Mouse (Mus musculus) spleen, embryonic (tissue): ENCODE measurements around the gene Cdk4.

Experiments used
- CTCF ChIA-PET: fragments of 350-600 bp; sonication (Branson Sonifier 250); formaldehyde crosslinking; loops from one replicate; lab custom pipeline; 2022; lab: Charles Lee

The Cdk4 gene

GRCm38 (mm10) chr10:127063239-127063872 is at the start of gene Cdk4:
Gene Cdk4, plus strand, starts transcription at chr10:127063534.
- CTCF ChIA-PET = no interaction called here

- CTCF ChIA-PET = interaction anchor here (0.9 kb wide), 1 partner anchor 39 kb away, joined by 5 read pairs; no protein-coding TSS in a partner anchor
Measured at GRCm38 (mm10) chr10:127016488-127016887, 46.8 kb upstream of the Cdk4 start.

- CTCF ChIA-PET = interaction anchor here (0.9 kb wide), 1 partner anchor 39 kb away, joined by 5 read pairs; no protein-coding TSS in a partner anchor
Measured at GRCm38 (mm10) chr10:127017071-127017470, 46.3 kb upstream of the Cdk4 start.

- CTCF ChIA-PET = no interaction called here
Measured at GRCm38 (mm10) chr10:127018422-127018821, 44.9 kb upstream of the Cdk4 start.

- CTCF ChIA-PET = no interaction called here
Measured at GRCm38 (mm10) chr10:127030336-127031296, 32.7 kb upstream of the Cdk4 start, which contains the start of gene Tsfm. Gene Tsfm, minus strand, starts transcription at chr10:127030840.

GRCm38 (mm10) chr10:127033301-127033741 is 30.0 kb upstream of the Cdk4 start:
- CTCF ChIA-PET = no interaction called here

- CTCF ChIA-PET = no interaction called here
Measured at GRCm38 (mm10) chr10:127036273-127036672, 27.1 kb upstream of the Cdk4 start.

- CTCF ChIA-PET = interaction anchor here (0.7 kb wide), 1 partner anchor 8 kb away, joined by 34 read pairs; no protein-coding TSS in a partner anchor
Measured at GRCm38 (mm10) chr10:127037641-127038040, 25.7 kb upstream of the Cdk4 start.

GRCm38 (mm10) chr10:127040569-127041214 is 22.6 kb upstream of the Cdk4 start:
- CTCF ChIA-PET = interaction anchor here (0.5 to 0.7 kb wide), 3 partner anchors 34 to 1871 kb away, joined by 4 to 6 read pairs (median 5); no protein-coding TSS in a partner anchor

- CTCF ChIA-PET = interaction anchor here (0.7 kb wide), 1 partner anchor 66 kb away, joined by 6 read pairs; no protein-coding TSS in a partner anchor
Measured at GRCm38 (mm10) chr10:127041274-127041766, 22.0 kb upstream of the Cdk4 start, which contains the start of the genes Mettl1 and Eef1akmt3. Gene Mettl1, plus strand, starts transcription at chr10:127041414. Gene Eef1akmt3, minus strand, starts transcription at chr10:127041513.

- CTCF ChIA-PET = no interaction called here
Measured at GRCm38 (mm10) chr10:127041774-127042338, 21.5 kb upstream of the Cdk4 start.

GRCm38 (mm10) chr10:127042468-127043115 is 20.7 kb upstream of the Cdk4 start:
- CTCF ChIA-PET = no interaction called here

- CTCF ChIA-PET = no interaction called here
Measured at GRCm38 (mm10) chr10:127043187-127043586, 20.1 kb upstream of the Cdk4 start.

GRCm38 (mm10) chr10:127047954-127048353 is 15.4 kb upstream of the Cdk4 start, which contains the start of gene Cyp27b1:
Gene Cyp27b1, plus strand, starts transcription at chr10:127048250.
- CTCF ChIA-PET = no interaction called here

GRCm38 (mm10) chr10:127048608-127049394 is 14.5 kb upstream of the Cdk4 start:
- CTCF ChIA-PET = no interaction called here

- CTCF ChIA-PET = no interaction called here
Measured at GRCm38 (mm10) chr10:127049395-127050118, 13.8 kb upstream of the Cdk4 start.

- CTCF ChIA-PET = interaction anchor here (0.6 kb wide), 1 partner anchor 1433 kb away, joined by 4 read pairs; no protein-coding TSS in a partner anchor
Measured at GRCm38 (mm10) chr10:127050119-127050474, 13.2 kb upstream of the Cdk4 start.

GRCm38 (mm10) chr10:127054646-127055045 is 8.7 kb upstream of the Cdk4 start:
- CTCF ChIA-PET = no interaction called here

- CTCF ChIA-PET = no interaction called here
Measured at GRCm38 (mm10) chr10:127055406-127055805, 7.9 kb upstream of the Cdk4 start.
